ENCODE assay signal across 15 mouse cellular contexts in genomic region chr17:44827124-44827523, GRCm38 (mm10).
"Had no signal": no experiment of that assay in that cellular context is flagged by ENCODE, and none has a peak within 500 bp of the region (broad histone marks: within the 10 kb centered on the region; RNA-seq: fewer than 3 reads in every experiment).

No protein-coding gene starts in this region.

- H3K36me3 ChIP-seq: limb, embryonic 15.5 days; midbrain, embryonic 12.5 days; neural tube, embryonic 13.5 days had no signal

- H3K4me1 ChIP-seq: limb, embryonic 15.5 days; midbrain, embryonic 12.5 days; neural tube, embryonic 13.5 days had no signal

- H3K9me3 ChIP-seq: limb, embryonic 15.5 days; midbrain, embryonic 12.5 days; neural tube, embryonic 13.5 days had no signal

- H3K27ac ChIP-seq: layer of hippocampus, adult 2 months; limb, embryonic 15.5 days; macrophage; midbrain, embryonic 12.5 days; neural tube, embryonic 13.5 days had no signal

- DNase-seq: kidney, adult 8-10 months; kidney, postnatal 10 days; kidney, postnatal 4 days; lung, embryonic 14.5 days; lung, postnatal 10 days; retina, postnatal 1 day; right cerebral cortex, postnatal 14 days; thymus, postnatal 36 days had no signal

- H3K9ac ChIP-seq: limb, embryonic 15.5 days; lung, embryonic 14.5 days; midbrain, embryonic 12.5 days; neural tube, embryonic 13.5 days had no signal

- H3K27me3 ChIP-seq: limb, embryonic 15.5 days; midbrain, embryonic 12.5 days; neural tube, embryonic 13.5 days had no signal

- H3K4me3 ChIP-seq: layer of hippocampus, adult 2 months; limb, embryonic 15.5 days; midbrain, embryonic 12.5 days; neural tube, embryonic 13.5 days had no signal

- H3K4me2 ChIP-seq: limb, embryonic 15.5 days; lung, embryonic 14.5 days; midbrain, embryonic 12.5 days; neural tube, embryonic 13.5 days had no signal

- ATAC-seq: intestine, postnatal 0 days; midbrain, embryonic 16.5 days had no signal
